Mouse (Mus musculus) brain, embryonic 14.5 days (tissue): Measurements from ENCODE around the gene Plrg1. TPM values are rescaled to one million over a fixed set of nuclear protein-coding genes. Genes with fewer than 3 reads are reported as not detected.
A peak's percentile ranks its signal among the peaks of the same experiment; 100 is the strongest.

Source experiments
- DNase-seq: peaks from one replicate; pipeline ENCODE4 v3.0.0-alpha.2; 2011; ENCODE audit warnings: low read depth
- CTCF ChIP-seq: fragments of 200-500 bp; IDR thresholded peaks from 2 replicates; pipeline ENCODE4 v1.5.1; 2012; ENCODE audit warnings: inconsistent platforms, mild to moderate bottlenecking, moderate library complexity, borderline replicate concordance; ENCODE audit not compliant: insufficient read depth, insufficient read length; ENCODE audit errors: extremely low read depth
- POLR2A ChIP-seq: fragments of 200-500 bp; IDR thresholded peaks from 2 replicates; pipeline ENCODE4 v1.6.1; 2012; ENCODE audit warnings: mild to moderate bottlenecking, inconsistent platforms, borderline replicate concordance; ENCODE audit not compliant: poor library complexity, insufficient read depth, insufficient read length, severe bottlenecking; ENCODE audit errors: extremely low read depth
- polyA plus RNA-seq: library from polyadenylated mRNA; depleted of rRNA; stranded (reverse); fragments of >200 nt; gene quantifications from 2 replicates; pipeline ENCODE4 v1.2.3, GENCODE M21; 2012; rRNA removed

Gene Plrg1
- polyA plus RNA-seq, 1 experiment = 87.6 TPM

GRCm38 (mm10) chr3:83112869-83113268 lies 57.5 kb downstream of the Plrg1 start:
- TF ChIP-seq CTCF (no peak), POLR2A (no peak)

GRCm38 (mm10) chr3:83114946-83115345 lies 59.6 kb downstream of the Plrg1 start:
- no peak for DNase-seq
- no peak for TF ChIP-seq POLR2A

More at GRCm38 (mm10) chr3:83112869-83113268, 57.5 kb downstream of the Plrg1 start:
- peak; percentile 75 for DNase-seq

GRCm38 (mm10) chr3:83117592-83117991 lies 62.3 kb downstream of the Plrg1 start:
- DNase-seq = no peak
- no peak for TF ChIP-seq POLR2A
- TF ChIP-seq CTCF = no peak

Other genes starting within 250 kb of the Plrg1 start
- gene Rbm46, start 179.0 kb upstream of the Plrg1 start, polyA plus RNA-seq = 0.58 and 0.63 TPM in 2 replicates
- gene Lrat, start 151.5 kb upstream of the Plrg1 start, polyA plus RNA-seq = 0.05 and 0.14 TPM in 2 replicates
- gene Fgg, start 47.8 kb upstream of the Plrg1 start, polyA plus RNA-seq = 0.08 and 0.16 TPM in 2 replicates
- gene Fga, start 29.4 kb upstream of the Plrg1 start, polyA plus RNA-seq = 0.09 and 0.10 TPM in 2 replicates
- gene Fgb, start 5.7 kb upstream of the Plrg1 start, polyA plus RNA-seq = 0.06 and 0.08 TPM in 2 replicates
- 0.69 and 1.8 TPM in 2 replicates for gene Dchs2, start 72.4 kb downstream of the Plrg1 start, polyA plus RNA-seq